Mouse (Mus musculus): Measurements from ENCODE around the gene Hmga1b. TPM values are rescaled to one million over a fixed set of nuclear protein-coding genes. Genes with fewer than 3 reads are reported as not detected.
"Not testable (repeated sequence)": the region's sequence is repeated elsewhere in the genome, so short reads cannot be mapped to it uniquely, and the experiment has no call there.

Hmga1b gene
- polyA plus RNA-seq, 1 experiment: 130 TPM

GRCm38 (mm10) chr11:120779876-120780275 lies 17.3 kb downstream of the Hmga1b start:
- H3K36me3 ChIP-seq (ENCODE audit: control insufficient read depth, insufficient read depth): no peaks in the 10 kb centered on the region
- peaks cover 6% of the 10 kb centered on the region for H3K79me2 ChIP-seq (ENCODE audit: control insufficient read depth, insufficient read depth)
- TF ChIP-seq CEBPB (IDR thresholded peaks at IDR 0.05; ENCODE audit: insufficient read depth, poor library complexity, severe bottlenecking) (no peak), REST (IDR thresholded peaks at IDR 0.05; ENCODE audit: insufficient read depth, insufficient read length) (no peak), MYOG (IDR thresholded peaks at IDR 0.05; ENCODE audit: control insufficient read depth in 1 of 3, insufficient read depth in 1 of 3, insufficient read length in 2 of 3, low read depth in 2 of 3) (no peak), POLR2AphosphoS2 (IDR thresholded peaks at IDR 0.05; ENCODE audit: insufficient read length, low read depth) (no peak), SRF (IDR thresholded peaks at IDR 0.05; ENCODE audit: control insufficient read depth, insufficient read length, low read depth) (no peak), MYOD1 (IDR thresholded peaks at IDR 0.05; ENCODE audit: control insufficient read depth in 1 of 3, insufficient read length in 2 of 3, low read depth in 2 of 3) (no peak), MAX (IDR thresholded peaks at IDR 0.05; ENCODE audit: low read depth) (no peak), USF1 (IDR thresholded peaks at IDR 0.05; ENCODE audit: low read depth) (no peak), E2F4 (IDR thresholded peaks at IDR 0.05; ENCODE audit: insufficient read depth) (no peak), POLR2A (IDR thresholded peaks at IDR 0.05; ENCODE audit: insufficient read length, low read depth) (no peak), TCF12 (IDR thresholded peaks at IDR 0.05; ENCODE audit: insufficient read depth, poor library complexity, severe bottlenecking) (no peak), TCF3 (IDR thresholded peaks at IDR 0.05; ENCODE audit: insufficient read length, low read depth) (no peak)
- no peak overlapping the region for H3K4me2 ChIP-seq (ENCODE audit: low read depth)
- no peak overlapping the region for H3K4me3 ChIP-seq
- H3K27me3 ChIP-seq (ENCODE audit: control insufficient read depth, insufficient read depth, insufficient read length): no peaks in the 10 kb centered on the region
- H3ac ChIP-seq (ENCODE audit: control insufficient read depth, insufficient read length): no peak overlapping the region

DNA sequence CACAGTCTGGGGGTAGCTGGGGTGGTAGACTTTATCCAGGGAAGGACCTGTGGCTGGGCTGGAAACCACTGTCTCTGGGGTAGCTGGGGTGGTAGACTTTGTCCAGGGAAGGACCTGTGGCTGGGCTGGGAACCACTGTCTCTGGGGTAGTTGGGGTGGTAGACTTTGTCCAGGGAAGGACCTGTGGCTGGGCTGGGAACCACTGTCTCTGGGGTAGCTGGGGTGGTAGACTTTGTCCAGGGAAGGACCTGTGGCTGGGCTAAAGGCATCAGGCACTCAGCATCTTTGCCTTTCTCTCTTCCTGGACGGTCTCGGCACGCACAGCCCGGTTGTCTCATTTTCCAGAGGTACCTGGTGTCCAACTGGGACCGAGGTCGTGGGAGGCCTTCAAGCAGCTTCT lies 18.8 kb downstream of the Hmga1b start:
- not testable (repeated sequence) for H3K4me2 ChIP-seq (ENCODE audit: low read depth); H3K36me3 ChIP-seq (ENCODE audit: control insufficient read depth, insufficient read depth); H3K4me3 ChIP-seq; H3ac ChIP-seq (ENCODE audit: control insufficient read depth, insufficient read length); H3K27me3 ChIP-seq (ENCODE audit: control insufficient read depth, insufficient read depth, insufficient read length)
- peaks cover 17% of the 10 kb centered on the region for H3K79me2 ChIP-seq (ENCODE audit: control insufficient read depth, insufficient read depth)

GRCm38 (mm10) chr11:120783426-120784063 lies 21.0 kb downstream of the Hmga1b start:
- peaks cover 17% of the 10 kb centered on the region for H3K79me2 ChIP-seq (ENCODE audit: control insufficient read depth, insufficient read depth)
- peak overlapping the region; percentile 76 for H3ac ChIP-seq (ENCODE audit: control insufficient read depth, insufficient read length)
- H3K4me2 ChIP-seq (ENCODE audit: low read depth): peak overlapping the region; percentile 91
- H3K36me3 ChIP-seq (ENCODE audit: control insufficient read depth, insufficient read depth): peaks cover 11% of the 10 kb centered on the region
- TF ChIP-seq USF1 (IDR thresholded peaks at IDR 0.05; ENCODE audit: low read depth): no peak
- TF ChIP-seq MYOG (IDR thresholded peaks at IDR 0.05; ENCODE audit: control insufficient read depth in 1 of 3, insufficient read depth in 1 of 3, insufficient read length in 2 of 3, low read depth in 2 of 3): peak in 1 of 3 experiments; percentile 13
- H3K27me3 ChIP-seq (ENCODE audit: control insufficient read depth, insufficient read depth, insufficient read length): no peaks in the 10 kb centered on the region
- peak overlapping the region; percentile 39 for H3K4me3 ChIP-seq

DNA sequence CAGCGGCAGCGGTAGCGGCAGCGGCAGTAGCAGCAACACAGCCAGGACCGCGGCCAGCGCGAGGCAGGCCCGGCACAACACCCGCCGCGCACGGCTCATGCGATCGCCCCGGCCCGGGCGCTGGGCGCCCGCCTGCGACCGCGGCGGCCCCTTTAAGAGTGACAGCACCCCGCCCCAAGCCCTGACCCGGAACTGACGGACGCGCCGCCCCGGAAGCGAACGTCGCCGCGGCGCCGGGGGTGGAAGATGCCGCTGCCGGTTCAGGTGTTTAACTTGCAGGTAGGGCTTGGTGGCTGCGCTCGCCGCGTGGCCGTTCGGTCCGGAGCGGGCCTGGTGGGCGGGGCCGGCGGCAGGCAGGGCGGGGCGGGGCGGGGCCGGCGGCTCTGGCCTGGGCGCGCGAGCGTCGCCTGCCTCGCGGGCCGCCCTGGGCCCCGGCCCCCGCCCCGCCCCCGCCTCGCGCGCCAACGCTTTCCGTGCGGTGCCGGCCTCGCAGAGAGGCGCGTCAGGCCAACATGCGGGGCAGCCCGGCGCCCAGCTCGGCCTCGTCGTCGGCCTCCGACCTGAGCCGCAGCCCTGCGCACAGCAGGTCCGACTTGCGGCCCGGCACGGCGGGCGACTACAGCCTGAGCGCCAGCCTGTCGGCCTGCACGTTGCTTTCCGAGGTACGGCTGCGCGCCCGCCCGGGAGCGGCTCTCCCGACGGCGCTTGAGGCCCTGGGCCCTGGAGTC lies 21.6 kb downstream of the Hmga1b start, which contains the start of the genes Rfng and Gps1:
TSS of gene Rfng (minus strand) at position 144 of the 728 bp plus-strand sequence.
TSS of gene Gps1 (plus strand) at position 209 of the 728 bp plus-strand sequence.
- H3K36me3 ChIP-seq (ENCODE audit: control insufficient read depth, insufficient read depth): peaks cover 13% of the 10 kb centered on the region
- H3ac ChIP-seq (ENCODE audit: control insufficient read depth, insufficient read length): peak within 1 kb of the TSS; percentile 76
- H3K79me2 ChIP-seq (ENCODE audit: control insufficient read depth, insufficient read depth): peaks cover 17% of the 10 kb centered on the region
- peak within 1 kb of the TSS; percentile 93 for H3K4me2 ChIP-seq (ENCODE audit: low read depth)
- peak within 1 kb of the TSS; percentile 39 for H3K4me3 ChIP-seq
- no peaks in the 10 kb centered on the region for H3K27me3 ChIP-seq (ENCODE audit: control insufficient read depth, insufficient read depth, insufficient read length)
- peak; percentile 70 for TF ChIP-seq POLR2A (IDR thresholded peaks at IDR 0.05; ENCODE audit: insufficient read length, low read depth)
- TF ChIP-seq CEBPB (IDR thresholded peaks at IDR 0.05; ENCODE audit: insufficient read depth, poor library complexity, severe bottlenecking): no peak
- peak; percentile 2 for TF ChIP-seq POLR2AphosphoS2 (IDR thresholded peaks at IDR 0.05; ENCODE audit: insufficient read length, low read depth)
- no peak for TF ChIP-seq REST (IDR thresholded peaks at IDR 0.05; ENCODE audit: insufficient read depth, insufficient read length)
- TF ChIP-seq SRF (IDR thresholded peaks at IDR 0.05; ENCODE audit: control insufficient read depth, insufficient read length, low read depth): no peak

DNA sequence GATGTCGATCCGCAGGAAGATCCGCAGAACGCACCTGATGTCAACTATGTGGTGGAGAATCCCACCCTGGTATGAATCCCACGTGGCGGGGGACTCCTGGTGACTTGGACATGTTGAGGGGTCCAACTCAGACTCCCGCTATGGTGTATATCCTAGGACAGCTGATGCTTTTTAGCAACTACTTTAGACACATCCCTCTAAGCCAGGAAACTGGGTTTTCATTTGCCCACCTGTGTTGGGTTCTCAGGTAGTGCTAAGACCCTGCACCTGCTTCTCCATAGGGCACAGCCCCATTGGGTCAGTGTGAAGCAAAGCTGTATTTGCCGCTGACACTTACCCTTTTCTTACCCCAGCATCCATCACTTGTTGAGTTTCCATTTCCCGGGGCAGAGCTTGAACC lies 22.6 kb downstream of the Hmga1b start:
- TF ChIP-seq TCF12 (IDR thresholded peaks at IDR 0.05; ENCODE audit: insufficient read depth, poor library complexity, severe bottlenecking) (no peak), E2F4 (IDR thresholded peaks at IDR 0.05; ENCODE audit: insufficient read depth) (no peak), POLR2A (IDR thresholded peaks at IDR 0.05; ENCODE audit: insufficient read length, low read depth) (no peak), SRF (IDR thresholded peaks at IDR 0.05; ENCODE audit: control insufficient read depth, insufficient read length, low read depth) (no peak), MYOD1 (IDR thresholded peaks at IDR 0.05; ENCODE audit: control insufficient read depth in 1 of 3, insufficient read length in 2 of 3, low read depth in 2 of 3) (no peak), USF1 (IDR thresholded peaks at IDR 0.05; ENCODE audit: low read depth) (no peak), MAX (IDR thresholded peaks at IDR 0.05; ENCODE audit: low read depth) (no peak), MYOG (IDR thresholded peaks at IDR 0.05; ENCODE audit: control insufficient read depth in 1 of 3, insufficient read depth in 1 of 3, insufficient read length in 2 of 3, low read depth in 2 of 3) (no peak), REST (IDR thresholded peaks at IDR 0.05; ENCODE audit: insufficient read depth, insufficient read length) (no peak), TCF3 (IDR thresholded peaks at IDR 0.05; ENCODE audit: insufficient read length, low read depth) (no peak), CEBPB (IDR thresholded peaks at IDR 0.05; ENCODE audit: insufficient read depth, poor library complexity, severe bottlenecking) (no peak), POLR2AphosphoS2 (IDR thresholded peaks at IDR 0.05; ENCODE audit: insufficient read length, low read depth) (no peak)

DNA sequence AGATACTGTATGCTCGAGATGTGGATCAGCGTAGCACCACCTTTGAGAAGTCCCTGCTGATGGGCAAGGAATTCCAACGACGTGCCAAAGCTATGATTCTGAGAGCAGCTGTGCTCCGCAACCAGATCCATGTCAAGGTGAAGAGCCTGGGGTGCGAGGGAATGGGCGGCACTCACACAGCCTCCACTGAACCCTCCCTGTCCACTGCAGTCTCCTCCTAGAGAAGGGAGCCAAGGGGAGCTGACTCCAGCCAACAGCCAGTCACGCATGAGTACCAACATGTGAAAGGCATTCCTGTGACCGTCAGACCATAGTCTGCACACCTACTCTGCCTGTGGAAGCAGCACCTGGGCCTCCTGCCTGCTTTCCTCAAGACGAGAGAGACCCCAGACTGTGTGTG lies 25.9 kb downstream of the Hmga1b start:
- not testable (repeated sequence) for H3ac ChIP-seq (ENCODE audit: control insufficient read depth, insufficient read length); H3K4me3 ChIP-seq; H3K27me3 ChIP-seq (ENCODE audit: control insufficient read depth, insufficient read depth, insufficient read length); H3K4me2 ChIP-seq (ENCODE audit: low read depth)
- Histone ChIP-seq H3K79me2 (ENCODE audit: control insufficient read depth, insufficient read depth) (peaks cover 17% of the 10 kb centered on the region), H3K36me3 (ENCODE audit: control insufficient read depth, insufficient read depth) (peaks cover 26% of the 10 kb centered on the region)

More for the DNA sequence above, 22.6 kb downstream of the Hmga1b start:
- Histone ChIP-seq H3ac (ENCODE audit: control insufficient read depth, insufficient read length) (peak overlapping the region; percentile 76), H3K27me3 (ENCODE audit: control insufficient read depth, insufficient read depth, insufficient read length) (no peaks in the 10 kb centered on the region), H3K4me3 (peak overlapping the region; percentile 39), H3K79me2 (ENCODE audit: control insufficient read depth, insufficient read depth) (peaks cover 17% of the 10 kb centered on the region), H3K4me2 (ENCODE audit: low read depth) (peak overlapping the region; percentile 93), H3K36me3 (ENCODE audit: control insufficient read depth, insufficient read depth) (peaks cover 17% of the 10 kb centered on the region)

Data from myocyte (in vitro differentiated cells).